Mouse (Mus musculus) midbrain, embryonic 16.5 days (tissue): Measurements from ENCODE around the gene Tstd1. TPM values are rescaled to one million over a fixed set of nuclear protein-coding genes. Genes with fewer than 3 reads are reported as not detected.

ENCODE experiments used
- ATAC-seq: fragments of 200-750 bp; cut with Nextera tagmentation; 2 replicates; pipeline ENCODE4 v1.8.0; 2017; ENCODE audit warnings: moderate TSS enrichment
- H3K27ac ChIP-seq: fragments of 300-500 bp; sonication (generic); 2 replicates; pipeline ENCODE4 v1.5.1; 2014; ENCODE audit warnings: mild to moderate bottlenecking, low read length, mixed read lengths
- H3K27me3 ChIP-seq: fragments of 300-500 bp; sonication (generic); 2 replicates; pipeline ENCODE4 v1.6.1; 2014; ENCODE audit warnings: low read depth, low read length, mixed read lengths; ENCODE audit not compliant: control insufficient read depth, insufficient read depth
- H3K36me3 ChIP-seq: fragments of 300-500 bp; sonication (generic); 2 replicates; pipeline ENCODE4 v1.6.1; 2014; ENCODE audit warnings: mild to moderate bottlenecking, low read length, moderate library complexity, mixed read lengths; ENCODE audit not compliant: control insufficient read depth, insufficient read depth
- H3K4me1 ChIP-seq: fragments of 300-500 bp; sonication (generic); 2 replicates; pipeline ENCODE4 v1.6.1; 2014; ENCODE audit warnings: mild to moderate bottlenecking, low read length, mixed read lengths; ENCODE audit not compliant: control insufficient read depth, insufficient read depth
- H3K4me2 ChIP-seq: fragments of 300-500 bp; sonication (generic); 2 replicates; pipeline ENCODE4 v1.6.1; 2014; ENCODE audit warnings: mild to moderate bottlenecking, low read length, mixed read lengths
- H3K4me3 ChIP-seq: fragments of 300-500 bp; sonication (generic); 2 replicates; pipeline ENCODE4 v1.5.1; 2014; ENCODE audit warnings: low read depth, mild to moderate bottlenecking, low read length, moderate library complexity, mixed read lengths
- H3K9ac ChIP-seq: fragments of 300-500 bp; sonication (generic); 2 replicates; pipeline ENCODE4 v1.6.1; 2014; ENCODE audit warnings: low read depth, low read length, mixed read lengths
- H3K9me3 ChIP-seq: fragments of 300-500 bp; sonication (generic); replicated peaks from 2 replicates; pipeline ENCODE4 v1.6.1; 2014; ENCODE audit warnings: mild to moderate bottlenecking, low read length, mixed read lengths; ENCODE audit not compliant: control insufficient read depth, poor library complexity, severe bottlenecking
- WGBS: fragments of 180-500 bp; shearing (Covaris S2); extraction: QIAGEN DNeasy Blood & Tissue Kit; methylation state at CpG from one replicate; pipeline ENCODE4 v1.1.7; 2014; 5-methylcytosine and 5-hydroxymethylcytosine counted together
- polyA plus RNA-seq: library from polyadenylated mRNA; unstranded; fragments of >200 nt; fragmentation: Nextera tagmentation; extraction: Ambion mirVana; gene quantifications from 2 replicates; pipeline ENCODE4 v1.2.1, GENCODE M21; 2015

Tstd1 gene
- 6.2 and 7.6 TPM in 2 replicates for polyA plus RNA-seq

GRCm38 (mm10) chr1:171418660-171419059 is at the start of gene Tstd1:
Tstd1 (plus strand) TSS chr1:171418872.
- Histone ChIP-seq H3K4me3 (no peak within 1 kb of the TSS), H3K9ac (no peak within 1 kb of the TSS), H3K36me3 (peaks cover 32% of the 10 kb centered on the region), H3K27ac (0 out of 2 replicates have a peak within 1 kb of the TSS, but pooled peaks have one; percentile 38), H3K27me3 (no peaks in the 10 kb centered on the region), H3K4me2 (no peak within 1 kb of the TSS), H3K4me1 (peaks cover 10% of the 10 kb centered on the region), H3K9me3 (no peaks in the 10 kb centered on the region)
- 95% methylated on average over 5 of the region's 5 CpGs for WGBS
- ATAC-seq: no peak

DNA sequence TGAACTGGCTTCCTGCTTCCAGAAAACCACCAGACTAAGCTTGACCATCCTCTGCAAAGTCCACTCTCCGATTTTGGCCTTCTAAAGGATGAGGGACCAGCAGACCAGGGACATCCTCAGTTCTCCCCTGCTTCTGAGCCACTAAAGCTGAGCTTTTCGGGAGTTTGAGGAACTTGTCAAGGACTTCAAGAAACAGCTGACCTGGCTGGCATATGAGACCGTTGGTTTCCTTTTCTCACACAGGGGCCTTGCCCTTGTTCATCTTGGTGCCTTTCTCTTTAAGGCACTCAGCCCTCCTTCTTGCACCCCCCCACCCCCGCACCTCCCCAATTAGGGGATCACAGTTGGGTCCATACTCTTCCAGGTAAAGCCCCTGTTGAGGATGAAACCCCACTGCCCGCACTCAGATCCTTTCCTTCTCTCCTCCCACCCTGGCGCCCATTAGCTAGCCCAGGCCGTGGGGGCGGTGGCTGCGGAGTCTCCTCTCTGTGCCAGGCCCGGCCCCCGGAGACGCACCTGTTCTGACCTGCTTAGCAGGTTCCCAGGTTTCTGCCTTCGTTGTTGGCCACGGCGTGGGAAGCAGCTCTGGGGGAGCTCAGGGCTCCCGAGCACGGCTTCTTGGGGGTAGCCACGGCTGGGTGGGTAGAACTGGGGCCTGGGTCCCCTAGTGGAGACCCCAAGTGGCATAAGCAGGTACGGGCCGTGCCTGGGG is 48.7 kb upstream of the Tstd1 start, which contains the start of gene Nectin4:
Gene Nectin4, plus strand, starts transcription at position 255 of the 712 bp plus-strand sequence.
- H3K27ac ChIP-seq: no peak within 1 kb of the TSS
- H3K4me3 ChIP-seq: no peak within 1 kb of the TSS
- H3K9me3 ChIP-seq: no peaks in the 10 kb centered on the region
- no peaks in the 10 kb centered on the region for H3K36me3 ChIP-seq
- no peak within 1 kb of the TSS for H3K4me2 ChIP-seq
- 40% methylated on average over 20 of the region's 20 CpGs for WGBS
- H3K27me3 ChIP-seq: no peaks in the 10 kb centered on the region
- H3K4me1 ChIP-seq: no peaks in the 10 kb centered on the region
- ATAC-seq: no peak
- H3K9ac ChIP-seq: no peak within 1 kb of the TSS

DNA sequence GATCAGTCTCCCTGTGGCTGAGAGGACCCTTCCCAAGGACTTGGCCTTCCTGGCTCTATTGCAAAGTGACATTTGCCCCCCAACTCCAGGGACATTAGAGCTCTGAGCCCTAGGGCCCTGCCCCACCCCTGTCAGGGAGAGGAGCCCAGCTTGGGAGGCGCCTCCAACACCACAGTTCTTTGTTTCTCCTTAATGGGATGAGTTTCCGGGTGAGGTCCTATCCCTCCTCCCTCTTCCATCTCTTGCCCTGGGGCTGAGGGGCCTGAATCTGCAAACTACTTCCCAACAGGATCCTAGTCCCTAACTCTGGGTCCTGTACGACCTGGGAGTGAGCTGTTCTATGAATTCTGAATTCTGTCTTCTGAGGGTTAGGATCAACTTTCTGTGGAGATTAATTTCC is 45.8 kb upstream of the Tstd1 start:
- Histone ChIP-seq H3K36me3 (no peaks in the 10 kb centered on the region), H3K27me3 (no peaks in the 10 kb centered on the region), H3K27ac (no peak overlapping the region), H3K4me3 (no peak overlapping the region), H3K9ac (no peak overlapping the region), H3K9me3 (no peaks in the 10 kb centered on the region), H3K4me1 (no peaks in the 10 kb centered on the region), H3K4me2 (no peak overlapping the region)
- 45% methylated on average over 3 of the region's 3 CpGs for WGBS
- no peak for ATAC-seq

DNA sequence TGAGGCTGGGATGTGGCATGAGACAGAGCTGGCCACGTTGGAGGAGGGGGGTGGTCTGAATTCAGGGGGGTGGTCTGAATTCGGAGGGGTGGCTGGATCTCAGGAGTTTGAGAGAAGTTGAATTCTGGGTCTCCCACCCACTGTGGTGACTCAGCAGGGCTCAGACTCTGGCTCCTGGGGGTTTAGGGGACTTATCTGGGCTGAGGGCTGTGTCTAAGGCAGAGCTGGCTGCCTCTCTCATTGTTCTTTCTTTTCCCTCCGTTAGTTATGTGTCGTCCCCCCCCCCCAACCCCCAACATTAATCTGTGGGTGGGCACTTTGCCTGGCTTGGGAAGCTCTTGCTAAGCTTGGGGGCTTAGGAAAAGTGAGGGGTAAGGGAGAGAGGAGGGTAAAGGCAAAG is 44.7 kb upstream of the Tstd1 start:
- WGBS: 0% methylated on average over 3 of the region's 4 CpGs
- no peak overlapping the region for H3K4me3 ChIP-seq
- ATAC-seq: no peak
- no peaks in the 10 kb centered on the region for H3K9me3 ChIP-seq
- no peak overlapping the region for H3K4me2 ChIP-seq
- H3K4me1 ChIP-seq: no peaks in the 10 kb centered on the region
- H3K36me3 ChIP-seq: no peaks in the 10 kb centered on the region
- no peak overlapping the region for H3K9ac ChIP-seq
- no peaks in the 10 kb centered on the region for H3K27me3 ChIP-seq
- H3K27ac ChIP-seq: no peak overlapping the region

GRCm38 (mm10) chr1:171375646-171376097 is 43.0 kb upstream of the Tstd1 start:
- Histone ChIP-seq H3K4me3 (no peak overlapping the region), H3K27ac (no peak overlapping the region), H3K9ac (no peak overlapping the region), H3K9me3 (no peaks in the 10 kb centered on the region), H3K36me3 (no peaks in the 10 kb centered on the region), H3K27me3 (no peaks in the 10 kb centered on the region), H3K4me1 (no peaks in the 10 kb centered on the region), H3K4me2 (no peak overlapping the region)
- WGBS: 46% methylated on average over 9 of the region's 9 CpGs
- no peak for ATAC-seq

- Histone ChIP-seq H3K9me3 (no peaks in the 10 kb centered on the region), H3K27ac (no peak overlapping the region), H3K9ac (no peak overlapping the region), H3K4me2 (no peak overlapping the region), H3K4me1 (peaks cover 3% of the 10 kb centered on the region; the same call in 1 of the 2 replicates), H3K4me3 (no peak overlapping the region), H3K27me3 (no peaks in the 10 kb centered on the region), H3K36me3 (no peaks in the 10 kb centered on the region)
- 93% methylated on average over 6 of the region's 6 CpGs for WGBS
- ATAC-seq: no peak
Observed at GRCm38 (mm10) chr1:171378298-171378697, 40.4 kb upstream of the Tstd1 start.

DNA sequence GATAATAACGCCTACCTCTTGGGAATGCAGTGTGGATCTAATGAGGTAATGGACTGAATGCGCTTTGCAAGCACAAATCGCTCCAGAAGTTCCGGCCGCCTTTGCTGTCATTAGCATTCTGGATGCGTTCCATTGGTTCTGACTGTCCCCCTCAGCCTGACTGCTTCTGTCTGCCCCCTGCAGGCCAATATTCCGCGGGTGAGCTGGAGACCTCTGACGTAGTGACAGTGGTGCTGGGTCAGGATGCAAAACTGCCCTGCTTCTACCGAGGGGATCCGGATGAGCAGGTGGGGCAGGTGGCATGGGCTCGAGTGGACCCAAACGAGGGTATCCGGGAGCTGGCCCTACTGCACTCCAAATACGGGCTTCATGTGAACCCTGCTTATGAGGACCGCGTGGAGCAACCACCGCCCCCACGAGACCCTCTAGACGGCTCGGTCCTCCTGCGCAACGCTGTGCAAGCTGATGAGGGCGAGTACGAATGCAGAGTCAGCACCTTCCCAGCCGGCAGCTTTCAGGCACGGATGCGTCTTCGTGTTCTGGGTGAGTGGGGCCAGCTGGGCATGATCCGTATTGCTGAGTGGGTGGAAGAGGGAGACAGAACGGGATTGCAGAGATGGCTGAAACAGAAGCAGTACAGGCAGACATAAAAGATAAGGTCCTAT is 38.6 kb upstream of the Tstd1 start:
- Histone ChIP-seq H3K4me2 (peak overlapping the region; percentile 67), H3K9me3 (no peaks in the 10 kb centered on the region), H3K4me1 (peaks cover 3% of the 10 kb centered on the region; the same call in 1 of the 2 replicates), H3K27me3 (no peaks in the 10 kb centered on the region), H3K4me3 (peak overlapping the region; percentile 43), H3K36me3 (no peaks in the 10 kb centered on the region), H3K9ac (peak overlapping the region; percentile 61), H3K27ac (no peak overlapping the region)
- 3% methylated on average over 31 of the region's 31 CpGs for WGBS
- peak; percentile 86 for ATAC-seq

GRCm38 (mm10) chr1:171382096-171382620 is 36.5 kb upstream of the Tstd1 start:
- Histone ChIP-seq H3K4me3 (no peak overlapping the region), H3K9ac (no peak overlapping the region), H3K27me3 (no peaks in the 10 kb centered on the region), H3K27ac (no peak overlapping the region), H3K4me2 (no peak overlapping the region), H3K36me3 (no peaks in the 10 kb centered on the region), H3K9me3 (no peaks in the 10 kb centered on the region), H3K4me1 (peaks cover 3% of the 10 kb centered on the region; the same call in 1 of the 2 replicates)
- no peak for ATAC-seq
- WGBS: 85% methylated on average over 11 of the region's 11 CpGs

DNA sequence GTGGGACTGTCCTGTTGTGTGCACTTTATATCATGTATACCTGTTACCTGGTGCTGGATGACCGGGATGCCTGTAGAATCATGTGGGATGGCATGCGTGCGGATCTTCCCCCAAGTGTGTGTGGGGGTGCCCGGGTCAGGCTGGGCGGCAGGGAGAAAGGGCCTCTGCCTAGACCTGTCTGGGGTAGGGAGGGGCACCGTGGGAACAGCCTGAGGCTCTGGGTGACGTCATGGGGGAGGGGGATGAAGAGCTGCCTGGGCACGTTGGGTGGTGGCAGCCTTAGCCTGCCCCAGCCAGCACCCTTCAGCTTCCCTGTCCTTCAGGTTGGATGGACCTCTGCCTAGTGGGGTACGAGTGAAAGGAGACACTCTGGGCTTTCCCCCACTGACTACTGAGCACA is 34.3 kb upstream of the Tstd1 start:
- WGBS: 67% methylated on average over 9 of the region's 9 CpGs
- Histone ChIP-seq H3K27me3 (no peaks in the 10 kb centered on the region), H3K36me3 (no peaks in the 10 kb centered on the region), H3K27ac (no peak overlapping the region), H3K9me3 (no peaks in the 10 kb centered on the region), H3K4me1 (peaks cover 3% of the 10 kb centered on the region; the same call in 1 of the 2 replicates), H3K4me3 (no peak overlapping the region), H3K9ac (no peak overlapping the region), H3K4me2 (no peak overlapping the region)
- no peak for ATAC-seq
